Mouse (Mus musculus) liver (tissue): ENCODE data around the gene Sox30.

ENCODE experiments used
- DNase-seq: peaks from one replicate; pipeline ENCODE4 v3.0.0-alpha.2; 2020; ENCODE audit warnings: mixed read lengths

Gene Sox30

DNA sequence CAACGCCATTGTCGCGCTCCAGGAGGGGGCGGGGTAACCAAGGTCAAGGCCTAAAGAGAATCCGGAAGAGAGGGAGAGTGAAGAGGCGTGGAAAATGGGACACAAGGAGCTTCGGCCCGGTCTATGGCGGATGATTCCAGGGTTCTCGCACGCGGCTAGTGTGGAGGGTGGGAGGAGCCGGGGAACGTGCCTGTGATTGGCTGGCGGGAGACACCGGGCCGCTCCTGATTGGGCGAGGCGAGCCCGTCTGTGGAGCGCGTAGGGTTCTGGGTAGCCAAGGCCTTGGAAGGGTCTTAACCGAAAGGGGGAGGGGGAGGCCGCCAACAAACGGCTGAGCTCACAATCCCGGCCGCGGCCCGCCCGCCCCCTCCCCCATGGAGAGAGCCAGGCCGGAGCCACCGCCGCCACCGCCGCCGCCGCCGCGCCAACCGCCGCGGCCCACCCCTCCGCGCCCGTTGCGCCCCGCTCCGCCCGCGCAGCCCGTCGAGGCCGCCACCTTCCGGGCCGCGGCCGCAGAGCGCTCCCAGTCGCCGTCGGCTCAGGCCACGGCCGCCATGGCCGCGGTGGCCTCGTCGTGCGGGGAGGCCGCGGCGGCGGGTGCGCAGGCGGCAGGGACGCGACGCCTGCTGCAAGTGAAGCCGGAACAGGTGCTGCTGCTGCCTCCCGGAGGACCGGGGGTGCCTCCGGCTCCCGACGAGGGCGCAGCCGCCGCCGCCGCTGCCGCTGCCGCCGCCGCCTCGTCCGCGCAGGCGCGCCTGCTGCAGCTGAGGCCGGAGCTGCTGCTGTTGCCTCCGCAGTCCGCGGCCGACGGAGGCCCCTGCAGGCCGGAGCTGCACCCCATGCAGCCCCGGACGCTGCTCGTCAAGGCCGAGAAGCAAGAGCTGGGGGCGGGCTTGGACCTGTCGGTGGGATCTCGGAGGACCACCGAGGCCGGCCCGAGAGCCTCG lies at the start of gene Sox30:
Sox30 (plus strand) TSS at position 365 of the 947 bp plus-strand sequence.
- DNase-seq: peak; percentile 55

GRCm38 (mm10) chr11:45932771-45933170 lies 47.3 kb upstream of the Sox30 start:
- DNase-seq: no peak

DNA sequence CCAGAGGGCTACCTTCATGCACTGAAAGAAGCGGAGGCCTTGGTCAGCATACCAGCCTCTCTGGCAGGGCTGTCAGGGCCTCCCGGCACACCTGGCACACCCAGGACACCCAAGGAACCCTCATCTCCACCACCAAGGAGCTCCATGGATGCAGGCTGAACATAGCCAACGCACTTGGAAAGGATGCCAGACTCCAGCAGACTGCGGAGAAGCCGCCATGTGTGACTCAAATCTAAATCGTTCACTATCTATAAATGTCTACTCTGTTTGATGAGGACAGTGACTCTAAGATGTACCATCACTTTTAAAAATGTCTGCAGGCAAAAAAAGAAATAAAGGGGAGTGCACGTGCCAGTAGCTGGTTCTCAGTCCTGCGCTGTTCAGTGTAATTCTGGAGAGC lies 42.6 kb upstream of the Sox30 start:
- no peak for DNase-seq

DNA sequence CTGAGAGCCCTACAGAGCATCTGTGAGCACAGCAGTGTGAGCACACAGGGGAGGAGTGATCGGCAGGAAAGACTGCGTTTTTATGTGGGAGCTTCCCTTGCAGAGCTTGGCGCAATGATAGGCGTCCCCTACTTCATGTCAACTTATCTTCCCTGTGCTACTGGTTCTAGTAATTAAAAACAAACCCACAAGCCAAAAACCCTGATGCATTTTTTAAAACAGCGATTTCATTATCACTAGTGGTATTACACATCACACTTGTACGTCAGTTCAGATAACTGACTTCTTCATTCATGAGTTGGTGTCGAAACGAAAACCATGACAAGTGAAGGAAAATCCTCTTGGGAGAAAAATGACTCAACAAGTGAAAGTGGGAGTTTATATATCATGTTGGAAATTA lies 41.2 kb upstream of the Sox30 start:
- DNase-seq: no peak

- DNase-seq: no peak
These were observed 37.8 kb upstream of the Sox30 start for GRCm38 (mm10) chr11:45942281-45942680.

DNA sequence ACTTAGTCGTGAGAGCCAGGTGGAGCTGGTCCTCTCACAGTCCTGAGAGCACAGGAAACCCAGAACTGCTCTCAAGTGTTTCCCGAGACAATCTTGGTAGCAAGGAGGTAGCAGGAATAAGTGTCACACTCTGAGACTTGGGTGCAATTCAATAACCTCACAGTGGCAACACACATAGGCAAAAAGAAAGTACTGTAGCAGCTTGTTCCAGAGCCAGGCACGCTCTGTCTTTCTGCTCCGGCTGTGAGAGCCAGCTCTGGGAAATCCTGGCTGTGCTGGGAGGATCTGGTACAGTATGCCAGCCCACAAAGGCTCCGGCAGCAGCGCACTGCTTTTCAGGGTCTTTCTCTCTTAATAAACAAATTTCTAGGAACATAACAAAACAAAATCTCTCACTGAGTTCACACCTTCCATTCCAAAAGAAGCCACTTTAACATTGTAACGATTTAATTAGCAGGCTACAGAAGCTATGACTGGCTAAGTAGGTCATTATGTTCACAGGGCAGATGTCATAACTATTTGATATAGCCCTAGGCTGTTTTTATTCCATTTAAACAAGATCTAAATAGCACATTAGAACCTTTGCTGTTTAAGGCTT lies 36.9 kb upstream of the Sox30 start:
- no peak for DNase-seq

DNA sequence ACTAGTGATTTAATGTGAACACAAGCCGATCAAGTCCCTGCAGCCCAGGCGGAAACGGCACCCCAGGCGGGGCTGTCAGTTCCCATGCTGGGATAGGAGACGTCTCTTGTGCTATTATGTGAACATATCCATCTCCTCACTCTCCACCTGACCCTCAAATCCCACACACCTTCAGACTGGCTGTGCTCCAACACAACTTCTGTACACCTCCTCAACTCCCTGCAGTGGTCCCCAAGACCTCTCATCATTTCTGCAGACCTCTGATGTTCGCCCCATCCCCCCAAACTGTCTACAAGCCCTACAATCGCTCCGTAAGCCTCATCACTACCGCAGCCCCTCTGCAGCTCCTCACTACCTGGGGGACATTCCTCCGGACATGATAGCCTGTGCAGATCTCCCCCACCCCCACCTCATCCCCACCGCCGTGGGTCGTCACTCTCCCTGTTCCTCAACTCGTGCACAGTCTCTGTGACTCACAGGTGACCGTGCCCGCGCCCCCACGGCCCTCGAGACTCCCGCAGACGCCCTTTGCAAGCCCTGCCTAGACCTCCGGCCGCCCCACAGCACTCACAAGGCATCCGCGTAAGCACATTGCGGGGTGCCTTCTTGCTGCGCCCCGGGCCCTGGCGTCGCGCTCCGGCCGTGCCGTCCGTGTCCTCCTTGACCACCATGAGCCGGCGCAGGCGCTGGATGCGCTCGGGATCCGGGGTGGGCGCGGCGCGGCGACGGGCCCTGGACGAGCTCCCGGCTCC lies 36.0 kb upstream of the Sox30 start:
- peak; percentile 46 for DNase-seq

DNA sequence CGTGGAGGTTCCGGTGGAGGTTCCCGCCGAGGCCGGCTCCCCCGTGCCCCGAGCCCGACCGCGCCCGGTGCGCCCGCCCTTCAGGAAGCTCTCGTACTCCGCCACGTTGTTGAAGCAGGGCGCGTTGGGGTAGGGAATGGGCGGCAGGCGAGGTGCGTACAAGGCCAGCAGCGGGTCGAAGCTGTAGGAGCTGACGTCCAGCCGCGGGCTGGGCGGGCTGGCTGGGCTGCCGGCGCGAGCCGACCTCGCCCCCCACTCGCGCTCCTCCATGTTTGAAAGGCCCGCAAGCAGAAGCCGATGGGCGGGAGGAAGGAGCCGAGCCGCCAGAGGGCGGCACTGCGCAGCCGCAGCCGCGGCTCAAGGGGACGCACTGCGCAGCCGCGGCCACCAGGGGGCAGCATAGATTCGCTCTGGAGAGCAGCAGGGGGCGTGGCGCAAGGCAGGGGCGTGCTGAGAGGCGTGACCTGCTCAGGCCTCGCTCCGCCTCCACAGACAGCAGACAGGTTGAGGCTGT lies 35.4 kb upstream of the Sox30 start, which contains the start of gene Lsm11:
Lsm11 (minus strand) TSS at position 293 of the 514 bp plus-strand sequence.
- peak; percentile 98 for DNase-seq

GRCm38 (mm10) chr11:45946796-45947195 lies 33.3 kb upstream of the Sox30 start:
- DNase-seq: no peak

DNA sequence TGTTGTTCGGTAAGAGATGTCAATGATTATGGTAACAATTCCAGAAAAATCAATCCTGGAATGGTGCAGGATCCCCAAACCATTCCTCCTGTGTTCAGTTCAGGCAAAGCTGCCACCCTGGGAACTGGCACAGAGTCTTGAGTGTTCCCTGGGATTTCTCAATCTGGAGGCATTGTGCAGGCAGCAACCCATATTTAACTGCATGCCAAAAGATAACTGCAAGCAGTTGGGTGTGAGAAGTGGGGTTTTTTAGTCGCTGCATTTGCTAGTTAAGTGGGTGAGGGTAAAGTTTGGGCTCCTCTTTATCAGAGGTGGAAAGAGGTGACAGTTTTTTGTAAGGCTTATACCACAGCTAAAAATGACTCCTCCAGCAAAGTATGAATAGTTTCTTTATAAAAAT lies 32.6 kb upstream of the Sox30 start:
- no peak for DNase-seq

DNA sequence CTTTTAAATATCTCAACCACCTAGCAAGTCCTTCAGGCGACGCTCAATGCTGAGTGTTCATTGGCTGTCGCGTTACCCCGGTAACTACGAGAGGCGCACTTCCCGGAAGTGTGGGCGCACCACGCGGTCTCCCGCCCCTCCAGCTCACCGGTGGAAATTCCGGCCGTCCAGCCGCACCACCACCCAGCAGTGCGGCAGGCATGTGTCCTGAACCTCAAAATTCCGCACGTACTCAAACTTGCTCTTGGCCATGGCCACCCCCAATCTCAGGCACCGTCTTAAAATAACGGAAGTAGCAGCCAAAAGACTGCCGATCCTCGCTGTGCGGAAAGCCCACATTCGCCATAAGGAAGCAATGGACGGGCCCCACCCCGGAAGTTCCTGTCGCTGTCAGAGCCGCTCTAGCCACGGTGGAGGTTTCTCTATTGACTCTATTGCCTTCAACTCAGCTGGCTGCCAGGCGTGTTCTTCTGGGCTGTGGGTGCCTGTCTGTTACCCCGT lies 24.9 kb upstream of the Sox30 start, which contains the start of gene Thg1l:
Thg1l (minus strand) TSS at position 368 of the 501 bp plus-strand sequence.
- peak; percentile 89 for DNase-seq

DNA sequence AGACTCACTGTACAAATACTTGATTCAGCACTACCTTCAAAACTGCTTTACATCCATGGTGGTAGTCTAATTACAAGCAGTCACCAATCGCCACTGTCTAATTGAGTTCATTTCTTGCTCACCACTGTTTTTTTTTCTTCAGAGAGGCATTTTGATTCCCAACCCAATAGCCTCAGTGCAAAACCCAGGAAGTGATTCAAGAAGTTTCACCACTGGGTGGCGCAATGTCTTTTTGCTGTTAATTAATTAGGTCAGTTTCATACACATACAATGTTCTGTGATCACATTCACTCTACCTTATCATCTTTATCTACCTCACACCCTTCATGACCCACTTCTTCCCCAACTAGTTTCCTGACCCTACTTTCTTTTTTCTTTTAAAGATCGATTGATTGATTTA lies 20.5 kb upstream of the Sox30 start:
- DNase-seq: peak; percentile 32

- no peak for DNase-seq
These were observed 20.1 kb upstream of the Sox30 start for GRCm38 (mm10) chr11:45960003-45960402.

DNA sequence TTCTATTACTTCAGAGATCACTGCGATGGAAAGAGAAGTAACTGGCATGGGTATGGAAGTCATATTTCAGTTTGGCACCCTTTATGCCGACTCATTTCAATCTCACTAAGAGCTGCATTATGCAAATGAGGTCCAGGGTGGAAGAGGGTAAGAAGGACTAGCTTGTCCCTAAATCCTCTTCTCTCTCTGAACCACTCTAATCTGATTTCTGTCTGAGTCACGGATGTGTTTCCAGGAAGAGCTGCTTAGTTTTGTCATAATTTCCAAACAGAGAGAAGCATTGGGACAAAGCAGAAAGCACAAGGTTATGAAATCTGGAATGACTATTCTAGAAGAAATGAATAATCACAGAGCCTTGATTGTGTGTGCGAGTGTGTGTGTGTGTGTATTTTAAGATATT lies 13.2 kb upstream of the Sox30 start:
- DNase-seq: no peak

- no peak for DNase-seq
These were observed 11.6 kb upstream of the Sox30 start for GRCm38 (mm10) chr11:45968466-45968865.

- no peak for DNase-seq
These were observed 6.5 kb upstream of the Sox30 start for GRCm38 (mm10) chr11:45973635-45974034.

DNA sequence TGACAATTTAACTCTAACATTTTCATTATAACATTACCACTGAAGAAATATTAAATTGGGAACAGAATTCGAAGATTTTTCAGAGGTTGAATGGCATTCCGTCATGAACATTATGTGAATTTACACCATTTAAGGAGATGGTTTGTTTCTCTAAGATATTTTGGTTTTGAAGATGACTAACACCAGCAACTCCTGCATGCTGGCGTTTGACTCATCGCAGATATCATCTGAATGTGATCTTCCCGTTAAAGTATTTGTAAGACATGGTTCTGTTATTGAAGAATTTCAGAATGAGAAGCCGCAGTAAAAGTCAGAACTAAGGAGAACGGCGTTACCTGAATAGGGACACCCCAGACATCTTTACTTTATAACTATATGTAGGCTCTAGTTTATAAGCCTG lies 5.6 kb upstream of the Sox30 start:
- DNase-seq: no peak

GRCm38 (mm10) chr11:45976061-45976460 lies 4.0 kb upstream of the Sox30 start:
- DNase-seq: no peak

DNA sequence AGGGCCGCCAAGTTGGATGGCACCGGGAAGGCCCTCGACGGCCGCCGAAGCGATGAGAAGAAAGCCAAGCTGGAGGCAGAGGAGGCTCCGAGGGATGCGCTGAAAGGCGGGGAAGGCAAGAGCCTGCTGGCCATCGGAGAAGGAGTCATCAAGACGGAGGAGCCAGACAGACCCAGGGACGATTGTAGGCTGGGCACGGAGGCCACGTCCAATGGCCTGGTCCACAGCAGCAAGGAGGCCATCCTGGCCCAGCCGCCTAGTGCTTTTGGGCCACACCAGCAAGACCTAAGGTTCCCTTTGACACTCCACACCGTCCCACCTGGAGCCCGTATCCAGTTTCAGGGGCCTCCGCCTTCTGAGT lies 763 bp downstream of the Sox30 start:
- DNase-seq: no peak

DNA sequence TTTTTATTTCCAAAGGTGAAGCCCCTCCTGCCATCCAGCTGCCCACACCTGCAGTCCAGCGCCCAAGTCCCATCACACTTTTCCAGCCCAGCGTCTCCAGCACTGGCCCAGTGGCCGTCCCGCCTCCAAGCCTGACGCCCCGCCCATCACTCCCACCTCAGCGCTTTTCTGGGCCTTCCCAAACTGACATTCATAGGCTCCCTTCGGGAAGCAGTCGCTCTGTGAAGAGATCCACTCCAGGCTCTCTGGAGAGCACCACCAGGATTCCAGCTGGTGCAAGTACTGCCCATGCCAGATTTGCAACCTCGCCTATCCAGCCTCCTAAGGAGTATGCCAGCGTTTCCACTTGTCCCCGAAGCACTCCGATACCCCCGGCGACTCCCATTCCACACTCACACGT lies 11.5 kb downstream of the Sox30 start:
- peak; percentile 29 for DNase-seq

DNA sequence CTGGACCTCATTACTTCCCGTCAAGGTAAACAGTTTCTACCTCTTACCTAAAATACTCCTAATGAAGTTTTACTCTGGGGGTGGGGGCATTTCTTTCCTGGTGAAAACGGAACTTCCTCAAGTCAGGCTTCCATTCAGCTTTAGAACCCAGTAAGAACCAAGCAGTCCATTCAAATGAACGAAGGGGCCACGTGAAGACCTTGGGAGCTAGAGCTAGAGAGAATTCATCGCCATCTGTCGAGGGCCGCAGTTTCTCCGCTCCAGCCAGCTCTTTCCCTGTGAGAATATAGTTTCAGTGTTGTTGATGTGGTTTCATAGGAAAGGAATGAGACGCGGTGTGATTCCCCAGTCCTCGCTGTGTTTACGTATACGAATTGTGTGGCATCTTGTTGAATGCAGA lies 12.0 kb downstream of the Sox30 start:
- DNase-seq: no peak

DNA sequence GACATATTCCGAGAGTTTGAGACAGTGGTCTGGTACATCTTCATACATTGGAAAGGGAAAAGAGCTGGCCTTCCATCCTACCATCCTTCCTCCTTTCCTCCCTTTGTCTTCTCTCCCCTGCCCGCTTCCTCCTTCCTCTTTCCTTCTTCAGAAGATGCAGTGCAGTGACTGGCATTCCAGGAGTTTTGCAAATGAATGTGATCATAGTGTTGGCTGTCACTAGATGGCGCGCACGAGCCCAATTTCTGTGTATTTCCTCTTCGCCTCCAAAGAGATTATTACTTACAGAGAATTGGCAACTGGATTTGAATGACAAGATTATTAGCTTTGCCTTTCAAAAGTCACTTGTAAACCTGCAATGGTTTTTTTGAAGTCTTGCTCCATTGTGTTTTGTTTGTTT lies 36.0 kb downstream of the Sox30 start:
- DNase-seq: peak; percentile 75

DNA sequence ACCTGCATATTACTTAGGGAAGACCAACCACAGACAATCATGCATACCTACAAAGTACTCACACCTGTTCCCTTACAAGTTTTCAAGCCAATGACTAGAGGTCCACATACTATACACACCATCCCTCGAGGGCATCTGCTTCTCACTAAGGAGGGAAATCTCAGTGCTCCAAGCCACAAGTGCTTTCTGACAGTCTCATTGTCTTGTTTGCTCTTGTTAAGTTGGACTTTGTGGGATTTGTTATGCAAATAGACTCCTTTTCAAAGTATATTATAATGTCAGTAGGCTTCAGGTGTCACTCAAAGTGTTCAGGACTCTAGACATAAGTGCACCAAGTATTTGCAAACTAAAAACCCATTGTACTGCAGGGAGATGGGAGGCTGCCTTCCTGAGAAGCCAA lies 40.1 kb downstream of the Sox30 start:
- DNase-seq: no peak
